Mouse (Mus musculus) heart, adult 2 months (tissue): ENCODE data around the gene Sphk1.

Experiments used
- CTCF ChIP-seq: fragments of 200-600 bp; IDR thresholded peaks from 2 replicates; pipeline ENCODE4 v1.8.1; 2022; ENCODE audit warnings: antibody characterized with exemption, mild to moderate bottlenecking, moderate library complexity
- EP300 ChIP-seq: fragments of 200-500 bp; IDR thresholded peaks from 2 replicates; pipeline ENCODE4 v1.6.1; 2011; ENCODE audit warnings: low read depth, low read length, control low read depth; ENCODE audit not compliant: insufficient read depth
- POLR2A ChIP-seq: fragments of 200-500 bp; IDR thresholded peaks from 2 replicates; pipeline ENCODE4 v1.6.1; 2011; ENCODE audit warnings: mild to moderate bottlenecking, low read depth, low read length, control low read depth; ENCODE audit not compliant: insufficient read depth

- TF ChIP-seq CTCF (no peak), POLR2A (no peak), EP300 (no peak)
Observed at GRCm38 (mm10) chr11:116575396-116575795, 44.7 kb downstream of the Sphk1 start.
